Mouse (Mus musculus) liver, embryonic 16.5 days (tissue): Measurements from ENCODE around the gene Clspn. TPM values are rescaled to one million over a fixed set of nuclear protein-coding genes. Genes with fewer than 3 reads are reported as not detected.

Source experiments
- ATAC-seq: fragments of 200-750 bp; cut with Nextera tagmentation; 2 replicates; pipeline ENCODE4 v1.8.0; 2017; ENCODE audit warnings: low read depth, mild to moderate bottlenecking, moderate number of reproducible peaks, moderate library complexity
- H3K27ac ChIP-seq: fragments of 300-500 bp; sonication (generic); 2 replicates; pipeline ENCODE4 v1.5.1; 2014; ENCODE audit warnings: mild to moderate bottlenecking, low read length
- H3K27me3 ChIP-seq: fragments of 300-500 bp; sonication (generic); 2 replicates; pipeline ENCODE4 v1.6.1; 2014; ENCODE audit warnings: low read depth, low read length, mixed read lengths; ENCODE audit not compliant: control insufficient read depth, insufficient read depth
- H3K36me3 ChIP-seq: fragments of 300-500 bp; sonication (generic); 2 replicates; pipeline ENCODE4 v1.6.1; 2014; ENCODE audit warnings: mild to moderate bottlenecking; ENCODE audit not compliant: control insufficient read depth, insufficient read depth
- H3K4me1 ChIP-seq: fragments of 300-500 bp; sonication (generic); 2 replicates; pipeline ENCODE4 v1.6.1; 2014; ENCODE audit warnings: low read depth, low read length, mixed read lengths; ENCODE audit not compliant: control insufficient read depth
- H3K4me2 ChIP-seq: fragments of 300-500 bp; sonication (generic); 2 replicates; pipeline ENCODE4 v1.6.1; 2014; ENCODE audit warnings: low read depth, low read length, mixed read lengths
- H3K4me3 ChIP-seq: fragments of 300-500 bp; sonication (generic); 2 replicates; pipeline ENCODE4 v1.5.1; 2014; ENCODE audit warnings: low read depth, mild to moderate bottlenecking, low read length
- H3K9ac ChIP-seq: fragments of 300-500 bp; sonication (generic); 2 replicates; pipeline ENCODE4 v1.6.1; 2014; ENCODE audit warnings: low read depth, low read length
- H3K9me3 ChIP-seq: fragments of 300-500 bp; sonication (generic); replicated peaks from 2 replicates; pipeline ENCODE4 v1.6.1; 2016; ENCODE audit warnings: low read length; ENCODE audit not compliant: control insufficient read depth
- WGBS: fragments of 180-500 bp; shearing (Covaris S2); extraction: QIAGEN DNeasy Blood & Tissue Kit; methylation state at CpG from one replicate; pipeline ENCODE4 v1.1.7; 2014; ENCODE audit not compliant: insufficient replicate concordance; 5-methylcytosine and 5-hydroxymethylcytosine counted together
- polyA plus RNA-seq: library from polyadenylated mRNA; unstranded; fragments of >200 nt; fragmentation: Nextera tagmentation; extraction: Ambion mirVana; gene quantifications from 2 replicates; pipeline ENCODE4 v1.2.1, GENCODE M21; 2015

Clspn gene
- polyA plus RNA-seq, 1 experiment from 2014 or later: 30.0 TPM

- ATAC-seq: no peak
- WGBS: 61% methylated on average over 7 of the region's 7 CpGs
- H3K4me3 ChIP-seq: no peak overlapping the region
- no peak overlapping the region for H3K4me2 ChIP-seq
- no peaks in the 10 kb centered on the region for H3K36me3 ChIP-seq
- H3K4me1 ChIP-seq: peaks cover 10% of the 10 kb centered on the region
- no peak overlapping the region for H3K27ac ChIP-seq
- no peak overlapping the region for H3K9ac ChIP-seq
- H3K9me3 ChIP-seq: no peaks in the 10 kb centered on the region
- no peaks in the 10 kb centered on the region; the same call in 1 of the 2 replicates for H3K27me3 ChIP-seq
These were observed 4.6 kb upstream of the Clspn start for GRCm38 (mm10) chr4:126552136-126552535.

DNA sequence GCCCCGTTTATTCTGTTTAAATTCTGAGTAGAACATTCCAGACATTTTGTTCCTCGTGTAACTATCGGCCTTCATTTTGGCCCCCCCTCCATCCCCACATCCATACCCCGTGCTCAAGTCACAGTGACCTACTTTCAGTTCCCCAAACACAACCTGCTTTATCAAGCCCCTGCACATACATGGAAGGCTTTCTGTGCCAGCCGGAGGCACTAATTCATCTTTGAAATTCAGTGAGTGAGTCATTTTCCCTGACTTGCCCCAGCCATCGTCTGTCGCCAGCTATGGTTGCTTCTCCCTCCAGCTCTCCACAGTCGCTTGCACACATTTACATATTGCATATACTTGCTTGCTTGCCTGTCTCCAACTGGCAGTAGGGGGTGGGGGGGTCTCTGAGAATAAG lies 3.6 kb upstream of the Clspn start:
- no peaks in the 10 kb centered on the region for H3K36me3 ChIP-seq
- no peaks in the 10 kb centered on the region for H3K9me3 ChIP-seq
- no peak overlapping the region for H3K9ac ChIP-seq
- H3K27ac ChIP-seq: no peak overlapping the region
- H3K4me2 ChIP-seq: no peak overlapping the region
- H3K27me3 ChIP-seq: no peaks in the 10 kb centered on the region; the same call in 1 of the 2 replicates
- 45% methylated on average over 8 of the region's 8 CpGs for whole genome bisulfite sequencing
- peaks cover 10% of the 10 kb centered on the region for H3K4me1 ChIP-seq
- H3K4me3 ChIP-seq: no peak overlapping the region
- ATAC-seq: no peak

DNA sequence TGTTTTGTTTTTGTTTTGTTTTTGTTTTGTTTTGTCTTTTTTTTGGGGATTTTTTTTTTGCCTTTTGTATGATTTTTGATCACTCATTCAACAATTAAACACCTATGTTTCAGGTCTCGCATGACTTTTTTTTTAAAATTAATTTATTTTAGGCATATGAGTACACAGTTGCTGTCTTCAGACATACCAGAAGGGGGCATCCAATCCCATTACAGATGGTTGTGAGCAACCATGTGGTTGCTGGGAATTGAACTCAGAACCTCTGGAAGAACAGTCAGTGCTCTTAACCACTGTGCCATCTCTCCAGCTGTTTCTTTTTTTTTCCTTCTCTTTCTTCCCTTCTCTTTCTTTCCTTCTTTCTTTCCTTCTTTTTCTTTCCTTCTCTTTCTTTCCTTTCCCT lies 3.0 kb upstream of the Clspn start:
- peaks cover 13% of the 10 kb centered on the region for H3K4me1 ChIP-seq
- no peak overlapping the region for H3K4me2 ChIP-seq
- no peak overlapping the region for H3K4me3 ChIP-seq
- H3K27me3 ChIP-seq: no peaks in the 10 kb centered on the region; the same call in 1 of the 2 replicates
- no peak for ATAC-seq
- no peak overlapping the region for H3K27ac ChIP-seq
- WGBS: 67% methylated on average over 1 of the region's 1 CpGs
- H3K36me3 ChIP-seq: no peaks in the 10 kb centered on the region
- no peak overlapping the region for H3K9ac ChIP-seq
- H3K9me3 ChIP-seq: no peaks in the 10 kb centered on the region

DNA sequence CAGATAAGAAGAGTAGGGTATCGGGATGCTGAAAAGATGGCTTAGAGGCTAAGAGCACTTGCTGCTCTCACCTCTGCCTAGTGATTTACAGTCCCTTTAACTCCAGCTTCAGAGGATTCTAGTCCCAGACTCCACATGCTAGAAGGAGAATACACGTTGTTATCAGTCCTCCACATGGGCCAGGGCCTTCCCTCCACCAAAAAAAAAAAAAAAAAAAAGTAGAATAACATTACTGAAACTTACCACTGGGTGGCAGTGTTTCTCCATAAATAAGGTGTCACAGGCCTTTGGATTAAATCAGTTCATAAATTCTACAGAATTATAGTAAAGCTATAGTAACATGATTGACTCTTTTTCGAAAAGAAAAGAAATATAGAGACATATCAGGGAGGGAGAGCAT lies 2.3 kb upstream of the Clspn start:
- no peak overlapping the region for H3K9ac ChIP-seq
- ATAC-seq: no peak
- H3K9me3 ChIP-seq: no peaks in the 10 kb centered on the region
- no peaks in the 10 kb centered on the region; the same call in 1 of the 2 replicates for H3K27me3 ChIP-seq
- H3K4me3 ChIP-seq: no peak overlapping the region
- no peak overlapping the region for H3K27ac ChIP-seq
- H3K36me3 ChIP-seq: no peaks in the 10 kb centered on the region; the same call in 1 of the 2 replicates
- H3K4me1 ChIP-seq: peaks cover 16% of the 10 kb centered on the region
- 24% methylated on average over 3 of the region's 3 CpGs for WGBS
- H3K4me2 ChIP-seq: no peak overlapping the region

GRCm38 (mm10) chr4:126563798-126564197 lies 7.1 kb downstream of the Clspn start:
- no peak for ATAC-seq
- Histone ChIP-seq H3K4me1 (peaks cover 2% of the 10 kb centered on the region; the same call in 1 of the 2 replicates), H3K36me3 (peaks cover 59% of the 10 kb centered on the region), H3K27ac (no peak overlapping the region), H3K4me3 (no peak overlapping the region), H3K9me3 (no peaks in the 10 kb centered on the region), H3K27me3 (no peaks in the 10 kb centered on the region), H3K4me2 (no peak overlapping the region), H3K9ac (no peak overlapping the region)
- WGBS: 73% methylated on average over 6 of the region's 6 CpGs

- ATAC-seq: no peak
- H3K9ac ChIP-seq: no peak overlapping the region
- peaks cover 68% of the 10 kb centered on the region for H3K36me3 ChIP-seq
- H3K4me2 ChIP-seq: no peak overlapping the region
- H3K4me1 ChIP-seq: no peaks in the 10 kb centered on the region
- no peaks in the 10 kb centered on the region for H3K9me3 ChIP-seq
- no peaks in the 10 kb centered on the region for H3K27me3 ChIP-seq
- 91% methylated on average over 4 of the region's 4 CpGs for WGBS
- H3K4me3 ChIP-seq: no peak overlapping the region
- no peak overlapping the region for H3K27ac ChIP-seq
These were observed 10.5 kb downstream of the Clspn start for GRCm38 (mm10) chr4:126567243-126567642.

- H3K36me3 ChIP-seq: peaks cover 82% of the 10 kb centered on the region
- H3K27ac ChIP-seq: no peak overlapping the region
- WGBS: 83% methylated on average over 3 of the region's 3 CpGs
- no peaks in the 10 kb centered on the region for H3K4me1 ChIP-seq
- H3K4me3 ChIP-seq: no peak overlapping the region
- no peak overlapping the region for H3K4me2 ChIP-seq
- H3K9ac ChIP-seq: no peak overlapping the region
- H3K27me3 ChIP-seq: no peaks in the 10 kb centered on the region
- H3K9me3 ChIP-seq: no peaks in the 10 kb centered on the region
- ATAC-seq: no peak
These were observed 13.0 kb downstream of the Clspn start for GRCm38 (mm10) chr4:126569783-126570182.

GRCm38 (mm10) chr4:126576281-126576680 lies 19.5 kb downstream of the Clspn start:
- H3K27me3 ChIP-seq: no peaks in the 10 kb centered on the region
- no peaks in the 10 kb centered on the region for H3K4me1 ChIP-seq
- H3K27ac ChIP-seq: no peak overlapping the region
- no peak for ATAC-seq
- H3K36me3 ChIP-seq: peaks cover 88% of the 10 kb centered on the region
- WGBS: 87% methylated on average over 5 of the region's 5 CpGs
- H3K4me2 ChIP-seq: no peak overlapping the region
- H3K9ac ChIP-seq: no peak overlapping the region
- no peak overlapping the region for H3K4me3 ChIP-seq
- no peaks in the 10 kb centered on the region for H3K9me3 ChIP-seq

DNA sequence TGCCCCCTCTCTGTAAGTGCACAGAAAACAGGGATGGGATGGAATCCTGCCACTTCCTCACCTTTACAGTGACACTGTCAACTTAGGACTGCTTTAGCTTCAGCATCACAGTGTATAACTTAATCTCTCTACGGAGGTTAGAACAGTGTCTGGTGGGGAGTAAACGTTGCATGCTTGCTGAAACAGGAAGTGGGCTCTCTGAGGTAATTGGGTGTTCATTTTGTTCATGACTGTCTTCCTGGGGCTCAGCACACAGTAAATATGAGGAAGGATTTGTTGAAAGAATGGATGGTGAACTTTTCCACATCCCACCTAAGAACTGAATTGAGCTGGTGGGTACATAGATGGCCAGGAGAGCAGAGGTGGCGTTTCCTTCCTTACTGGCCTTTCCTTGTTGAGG lies 21.2 kb downstream of the Clspn start:
- Histone ChIP-seq H3K4me2 (no peak overlapping the region), H3K9ac (no peak overlapping the region), H3K36me3 (peaks cover 86% of the 10 kb centered on the region), H3K27me3 (no peaks in the 10 kb centered on the region), H3K4me3 (no peak overlapping the region), H3K27ac (no peak overlapping the region), H3K9me3 (no peaks in the 10 kb centered on the region), H3K4me1 (no peaks in the 10 kb centered on the region)
- WGBS: 56% methylated on average over 3 of the region's 3 CpGs
- no peak for ATAC-seq
